Mouse (Mus musculus) heart, embryonic 16.5 days (tissue): ENCODE measurements at regions not wholly inside any gene's neighbourhood (a gene's known extent, or its start where the extent isn't known, plus 50 kb on each side); places are given as distances from the start of the nearest gene placed in this dataset.

Experiments
- ATAC-seq: fragments of 200-750 bp; cut with Nextera tagmentation; replicated peaks from 2 replicates; pipeline ENCODE4 v1.8.0; 2017; ENCODE audit warnings: moderate number of reproducible peaks; ENCODE audit not compliant: insufficient read depth, low FRiP score; ENCODE audit errors: extremely low read depth
- H3K27ac ChIP-seq: fragments of 300-500 bp; sonication (generic); 2 replicates; pipeline ENCODE4 v1.5.1; 2014; ENCODE audit warnings: mild to moderate bottlenecking, low read length, control low read depth, moderate library complexity
- H3K27me3 ChIP-seq: fragments of 300-500 bp; sonication (generic); 2 replicates; pipeline ENCODE4 v1.6.1; 2014; ENCODE audit warnings: low read length, mixed read lengths; ENCODE audit not compliant: control insufficient read depth, insufficient read depth
- H3K36me3 ChIP-seq: fragments of 300-500 bp; sonication (generic); 2 replicates; pipeline ENCODE4 v1.6.1; 2014; ENCODE audit not compliant: control insufficient read depth, insufficient read depth
- H3K4me1 ChIP-seq: fragments of 300-500 bp; sonication (generic); 2 replicates; pipeline ENCODE4 v1.6.1; 2014; ENCODE audit warnings: low read length, mixed read lengths; ENCODE audit not compliant: control insufficient read depth, insufficient read depth
- H3K4me2 ChIP-seq: fragments of 300-500 bp; sonication (generic); 2 replicates; pipeline ENCODE4 v1.6.1; 2014; ENCODE audit warnings: low read depth, mild to moderate bottlenecking, control low read depth, low read length
- H3K4me3 ChIP-seq: fragments of 300-500 bp; sonication (generic); 2 replicates; pipeline ENCODE4 v1.5.1; 2014; ENCODE audit warnings: mild to moderate bottlenecking, control low read depth, low read length
- H3K9ac ChIP-seq: fragments of 300-500 bp; sonication (generic); 2 replicates; pipeline ENCODE4 v1.6.1; 2014; ENCODE audit warnings: low read length, control low read depth
- H3K9me3 ChIP-seq: fragments of 300-500 bp; sonication (generic); replicated peaks from 2 replicates; pipeline ENCODE4 v1.6.1; 2016; ENCODE audit warnings: low read length; ENCODE audit not compliant: control insufficient read depth
- WGBS: fragments of 180-500 bp; shearing (Covaris S2); extraction: QIAGEN DNeasy Blood & Tissue Kit; methylation state at CpG from one replicate; pipeline ENCODE4 v1.1.7; 2014; 5-methylcytosine and 5-hydroxymethylcytosine counted together

DNA sequence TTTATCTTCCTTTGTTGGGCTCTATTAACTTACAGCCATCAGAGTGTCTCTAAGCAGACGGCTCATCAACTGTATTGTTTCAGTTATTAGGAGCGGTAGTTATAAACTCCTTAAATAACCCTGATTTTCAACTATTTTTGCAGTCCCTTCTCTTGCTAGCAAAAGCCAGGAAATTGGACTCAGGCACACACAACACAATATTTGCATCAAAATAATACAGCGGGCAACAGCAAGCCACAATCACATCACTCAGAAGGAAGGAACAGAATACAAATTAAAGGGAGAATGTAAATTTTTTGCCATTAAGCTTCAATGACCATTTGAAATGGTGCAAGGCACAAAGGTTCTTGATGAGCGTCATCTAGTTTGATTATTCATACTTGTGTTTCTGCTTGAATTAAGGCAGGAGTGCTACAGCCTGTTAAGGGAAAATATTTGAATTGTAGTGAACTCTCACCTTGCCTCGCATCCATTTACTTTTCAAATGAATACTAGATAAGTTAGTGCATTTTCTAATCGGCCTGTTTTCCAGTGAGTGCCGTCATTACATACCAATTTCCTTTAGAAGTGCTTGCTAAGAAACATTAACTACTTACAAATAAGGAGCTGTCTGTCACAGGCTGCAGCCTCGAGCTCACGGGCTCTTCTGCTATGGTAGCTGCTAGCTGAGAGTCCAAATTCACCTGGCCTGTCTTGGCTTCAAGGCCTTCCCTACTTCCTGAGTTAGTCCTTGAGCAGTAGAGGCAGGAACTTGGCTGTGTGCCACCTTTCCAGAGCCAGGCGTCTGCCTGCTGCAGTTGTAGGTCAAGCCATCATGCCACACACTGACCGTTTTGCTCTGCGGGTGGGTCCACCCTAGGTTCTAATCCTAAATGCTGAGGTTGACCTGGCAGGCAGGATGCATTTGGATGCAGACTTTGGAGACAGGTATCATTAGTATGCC lies 91.1 kb upstream of the Kiz start:
- ATAC-seq: no peak
- no peak overlapping the region for H3K4me2 ChIP-seq
- 66% methylated on average over 12 of the region's 12 CpGs for WGBS

DNA sequence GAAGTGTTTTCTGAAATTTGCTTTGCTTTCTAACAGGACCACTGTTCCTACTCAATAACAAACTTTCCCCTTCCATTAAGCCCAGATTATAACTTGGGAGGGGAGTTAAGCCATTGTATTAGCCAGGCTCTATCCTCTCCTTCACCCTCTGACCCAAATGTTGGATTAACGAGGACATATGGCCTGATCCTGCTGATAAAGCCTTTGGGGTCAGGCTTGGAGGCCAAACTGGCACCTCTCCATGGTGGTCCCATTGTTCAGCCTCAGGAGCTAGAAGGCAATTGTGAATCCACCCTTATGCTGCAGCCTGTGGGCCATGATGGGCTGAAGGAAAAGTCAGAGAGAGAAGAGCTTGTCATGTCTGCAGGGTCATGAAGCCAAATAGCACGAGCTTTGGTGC lies 80.8 kb upstream of the Kiz start:
- H3K9ac ChIP-seq: no peak overlapping the region
- H3K36me3 ChIP-seq: no peaks in the 10 kb centered on the region
- H3K9me3 ChIP-seq: no peaks in the 10 kb centered on the region
- no peak overlapping the region for H3K4me3 ChIP-seq
- H3K4me2 ChIP-seq: no peak overlapping the region
- no peak overlapping the region for H3K27ac ChIP-seq
- no peaks in the 10 kb centered on the region for H3K27me3 ChIP-seq
- no peak for ATAC-seq
- WGBS: 38% methylated on average over 2 of the region's 2 CpGs
- H3K4me1 ChIP-seq: no peaks in the 10 kb centered on the region

More for the DNA sequence above, 91.1 kb upstream of the Kiz start:
- Histone ChIP-seq H3K27me3 (no peaks in the 10 kb centered on the region), H3K36me3 (no peaks in the 10 kb centered on the region), H3K4me1 (no peaks in the 10 kb centered on the region), H3K4me3 (no peak overlapping the region), H3K27ac (no peak overlapping the region), H3K9ac (no peak overlapping the region), H3K9me3 (no peaks in the 10 kb centered on the region)

DNA sequence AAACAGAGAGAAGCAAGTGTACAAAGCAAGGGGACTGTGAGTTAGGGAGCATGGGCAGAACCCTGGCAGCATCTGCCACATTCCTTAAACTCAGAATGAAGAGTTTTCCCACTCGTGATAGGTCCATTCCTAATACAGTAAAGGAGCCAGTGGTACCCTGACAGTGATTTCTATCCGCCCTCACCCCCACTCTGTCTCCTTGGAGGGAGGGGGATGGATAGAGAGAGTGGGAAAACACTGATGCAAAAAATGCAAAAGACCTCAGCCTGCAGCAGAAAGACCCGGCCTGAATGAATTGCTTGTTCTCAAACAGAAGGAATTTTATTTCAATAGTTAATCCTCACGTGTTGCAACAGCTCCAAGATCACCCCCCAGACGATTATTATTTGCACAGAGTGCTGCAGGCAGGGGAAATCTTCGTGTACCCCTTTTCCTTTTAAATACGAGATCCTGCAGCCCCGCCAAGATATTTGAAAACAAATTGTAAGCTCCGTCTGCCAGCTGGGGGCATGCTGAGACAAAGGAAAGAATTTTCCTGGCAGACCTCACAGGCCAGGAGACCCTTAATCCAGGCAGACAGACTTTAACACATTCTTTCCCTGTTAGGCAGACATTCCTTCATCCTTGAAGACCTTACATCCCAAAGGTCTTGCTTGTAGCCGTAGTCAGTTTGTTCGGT lies 68.4 kb upstream of the Kiz start:
- no peak overlapping the region for H3K4me3 ChIP-seq
- no peaks in the 10 kb centered on the region for H3K36me3 ChIP-seq
- no peak overlapping the region for H3K4me2 ChIP-seq
- no peak overlapping the region for H3K27ac ChIP-seq
- H3K9ac ChIP-seq: no peak overlapping the region
- H3K9me3 ChIP-seq: no peaks in the 10 kb centered on the region; the same call in 1 of the 2 replicates
- no peaks in the 10 kb centered on the region for H3K4me1 ChIP-seq
- no peak for ATAC-seq
- WGBS: 14% methylated on average over 11 of the region's 11 CpGs
- no peaks in the 10 kb centered on the region for H3K27me3 ChIP-seq

DNA sequence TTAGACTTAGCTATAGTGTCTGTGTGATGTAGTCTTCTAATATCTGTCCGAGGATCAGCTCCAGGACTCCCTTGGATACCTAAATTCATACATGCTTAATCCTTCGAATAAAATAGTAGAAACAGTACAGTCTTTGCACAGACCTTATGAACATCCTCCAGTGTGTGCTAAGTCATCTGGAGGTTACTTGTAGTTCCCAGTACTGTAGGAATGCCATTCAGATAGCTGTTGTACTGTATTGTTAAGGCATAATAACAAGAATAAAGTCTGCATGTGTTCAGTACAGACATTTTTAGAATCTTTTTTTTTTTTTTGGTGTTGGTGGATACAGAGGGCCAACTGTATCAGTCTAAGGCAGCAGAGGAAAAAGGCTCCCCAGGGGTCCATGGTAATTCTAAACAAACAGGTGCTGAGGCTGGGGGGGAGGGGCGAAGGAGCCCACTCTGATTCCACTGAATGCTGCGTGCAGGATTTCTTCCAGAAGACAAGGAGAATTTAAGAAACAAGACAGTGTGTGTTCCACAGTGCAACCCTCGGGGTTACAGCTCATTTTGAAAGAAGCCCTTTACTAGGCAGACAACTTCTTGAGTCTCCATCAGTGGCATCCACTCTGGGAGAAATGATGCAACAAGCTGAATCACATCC lies 67.7 kb upstream of the Kiz start:
- Histone ChIP-seq H3K9me3 (no peaks in the 10 kb centered on the region; the same call in 1 of the 2 replicates), H3K4me2 (no peak overlapping the region), H3K36me3 (no peaks in the 10 kb centered on the region), H3K27ac (no peak overlapping the region), H3K4me1 (no peaks in the 10 kb centered on the region), H3K9ac (no peak overlapping the region), H3K4me3 (no peak overlapping the region), H3K27me3 (no peaks in the 10 kb centered on the region)
- no peak for ATAC-seq
- 68% methylated on average over 5 of the region's 5 CpGs for WGBS

DNA sequence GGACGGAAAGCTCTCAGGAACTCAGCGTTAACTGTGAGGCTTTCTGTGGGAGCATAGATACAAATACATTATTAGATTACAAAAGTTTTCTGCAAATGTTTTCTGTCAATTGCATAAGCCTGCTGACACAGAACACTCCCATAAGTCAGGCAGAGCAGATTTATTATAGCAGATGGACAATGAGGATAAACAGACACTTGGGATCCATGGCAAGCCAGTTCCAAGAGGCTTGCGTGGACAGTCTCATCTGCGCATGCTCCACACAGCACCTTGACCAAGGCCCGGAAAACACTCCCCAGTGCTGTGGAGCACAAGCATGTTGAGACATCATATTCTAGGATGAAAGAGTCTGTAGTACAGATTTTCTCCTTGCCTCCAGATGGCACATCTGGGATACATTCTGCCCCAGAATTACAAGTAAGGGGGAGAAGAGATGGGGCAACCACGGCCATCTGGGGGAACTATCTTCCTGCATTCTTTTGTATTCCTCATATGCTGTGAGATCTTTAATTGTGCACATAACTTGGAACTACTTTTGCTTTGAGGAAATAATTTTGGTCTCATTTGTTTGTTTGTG lies 62.7 kb upstream of the Kiz start:
- H3K27me3 ChIP-seq: no peaks in the 10 kb centered on the region
- no peaks in the 10 kb centered on the region for H3K4me1 ChIP-seq
- no peak overlapping the region for H3K9ac ChIP-seq
- no peak for ATAC-seq
- H3K36me3 ChIP-seq: no peaks in the 10 kb centered on the region
- no peaks in the 10 kb centered on the region; the same call in 1 of the 2 replicates for H3K9me3 ChIP-seq
- no peak overlapping the region for H3K4me2 ChIP-seq
- WGBS: 75% methylated on average over 6 of the region's 6 CpGs
- no peak overlapping the region for H3K27ac ChIP-seq
- no peak overlapping the region for H3K4me3 ChIP-seq

DNA sequence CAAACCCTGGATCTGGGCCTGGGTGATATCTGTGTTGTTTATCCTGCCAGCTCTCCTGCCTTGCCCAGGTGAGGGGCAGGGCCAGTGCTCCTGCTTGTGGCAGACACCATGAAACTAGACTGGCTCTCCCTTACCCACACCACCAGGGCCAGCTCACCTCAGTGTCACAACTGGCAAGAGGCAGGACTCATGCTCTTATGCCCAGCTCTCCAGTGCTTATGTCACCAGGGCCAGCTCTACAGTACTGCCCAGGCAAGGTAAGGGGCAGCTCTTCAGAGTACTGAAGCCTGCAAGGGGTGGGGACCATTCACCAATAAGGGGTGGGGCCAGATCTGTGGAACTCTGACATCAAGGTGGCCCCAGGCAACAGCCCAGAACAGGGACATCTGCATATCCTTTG lies 52.7 kb upstream of the Kiz start:
- Histone ChIP-seq H3K9me3 (no peaks in the 10 kb centered on the region), H3K36me3 (no peaks in the 10 kb centered on the region), H3K4me2 (no peak overlapping the region), H3K27ac (no peak overlapping the region), H3K4me3 (no peak overlapping the region), H3K27me3 (no peaks in the 10 kb centered on the region), H3K4me1 (no peaks in the 10 kb centered on the region), H3K9ac (no peak overlapping the region)
- no peak for ATAC-seq
